Mouse (Mus musculus): Measurements from ENCODE around the gene Txnrd2.

Txnrd2 gene

DNA sequence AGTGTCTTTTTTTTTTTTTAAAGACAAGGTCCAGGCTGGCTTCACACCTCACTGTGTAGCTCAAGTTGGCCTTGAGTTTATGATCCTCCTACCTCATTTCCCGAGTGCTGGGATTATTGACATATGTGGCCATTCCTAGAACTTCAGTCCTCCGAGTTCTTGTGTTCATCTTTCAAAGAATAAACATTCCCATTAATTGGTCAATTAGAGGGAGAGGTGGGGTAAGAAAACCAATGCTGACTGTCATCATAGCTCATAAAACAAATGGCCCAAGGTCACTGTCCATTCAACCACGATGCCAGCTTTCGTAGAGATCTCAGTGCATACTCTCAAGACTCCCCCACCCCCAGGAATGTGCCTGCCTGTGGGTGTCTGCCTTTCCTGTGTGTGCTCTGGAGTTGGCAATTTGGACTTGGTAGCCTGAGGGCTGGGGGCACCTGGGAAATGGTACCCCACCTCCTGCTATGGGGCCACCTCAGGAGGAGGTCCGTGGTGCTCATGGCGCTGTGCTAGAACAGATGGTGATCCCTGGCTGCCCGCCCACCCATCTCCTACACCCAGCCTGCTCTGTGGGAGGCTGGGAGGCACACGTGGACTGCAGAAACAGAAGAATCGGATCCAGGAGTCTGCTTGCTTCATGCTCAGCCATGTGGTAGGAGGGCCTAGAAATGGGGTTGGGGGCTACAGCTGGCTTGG lies 25.4 kb downstream of the Txnrd2 start:
- in situ Hi-C loops (cut with MseI, MboI) = no loop called here

DNA sequence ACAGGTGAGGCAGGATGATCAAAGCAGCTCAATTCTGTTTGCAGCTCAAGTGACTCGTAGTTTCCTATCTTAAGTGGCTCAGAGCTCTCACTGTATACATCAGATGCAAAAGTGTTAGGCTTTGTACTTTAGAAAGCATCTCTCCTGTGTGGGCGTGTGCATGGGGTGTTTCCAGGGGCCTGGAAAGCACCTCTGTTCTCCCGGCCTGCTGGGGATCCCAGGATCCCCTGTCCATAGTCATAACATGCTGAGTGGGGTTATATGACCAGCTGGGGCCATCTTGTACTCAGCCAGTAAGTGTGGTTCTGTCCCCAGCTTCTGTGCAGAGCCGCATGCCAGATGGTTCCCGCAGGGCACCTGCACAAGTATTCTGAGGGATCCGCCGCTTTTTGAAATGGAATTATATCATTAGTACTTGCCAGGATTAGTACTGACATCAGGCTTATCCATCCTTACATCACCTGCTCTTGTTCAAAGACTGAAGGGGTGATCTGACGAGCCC lies 26.2 kb downstream of the Txnrd2 start:
- in situ Hi-C loops (cut with MseI, MboI) = no loop called here

DNA sequence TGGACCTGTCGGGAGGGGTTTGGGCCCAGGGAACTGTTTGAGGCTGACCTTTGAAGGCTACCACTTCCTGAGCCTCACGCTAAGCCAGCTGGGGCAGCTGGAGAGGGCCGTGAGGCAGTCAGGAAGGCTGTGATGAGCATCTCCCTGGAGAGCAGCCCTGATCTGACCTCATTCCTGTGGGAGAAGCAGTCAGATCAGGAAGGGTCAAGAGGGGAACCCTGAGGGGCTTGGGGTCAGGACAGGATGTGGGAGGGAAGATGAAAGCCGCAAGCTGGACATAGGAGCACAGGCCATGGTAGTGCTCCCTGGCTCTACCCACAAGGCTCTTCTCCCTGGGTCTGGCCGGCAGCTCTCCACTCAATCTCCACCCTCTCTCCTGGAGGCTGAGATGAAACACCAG lies 27.7 kb downstream of the Txnrd2 start:
- in situ Hi-C loops (cut with MseI, MboI) = no loop called here

DNA sequence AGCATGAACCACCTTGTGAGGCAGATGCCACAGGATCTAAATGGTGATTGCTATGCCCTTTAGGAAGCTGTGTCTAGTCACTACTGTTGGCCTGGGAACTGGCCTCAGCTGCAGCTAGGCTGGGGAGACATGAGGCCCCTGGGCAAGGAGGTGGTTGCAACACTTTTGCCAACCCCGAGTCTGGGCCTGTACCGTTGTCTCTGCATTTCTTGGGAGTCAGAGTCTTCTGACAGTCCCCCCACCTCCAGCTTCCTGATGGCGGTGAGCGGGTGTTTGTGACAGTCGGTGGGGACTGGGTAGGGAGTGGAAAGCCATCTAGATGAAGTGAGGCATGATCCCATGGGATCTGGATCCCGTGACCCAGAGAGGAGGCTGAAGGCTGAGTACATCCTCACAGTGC lies 29.2 kb downstream of the Txnrd2 start:
- in situ Hi-C loops (cut with MseI, MboI) = no loop called here

DNA sequence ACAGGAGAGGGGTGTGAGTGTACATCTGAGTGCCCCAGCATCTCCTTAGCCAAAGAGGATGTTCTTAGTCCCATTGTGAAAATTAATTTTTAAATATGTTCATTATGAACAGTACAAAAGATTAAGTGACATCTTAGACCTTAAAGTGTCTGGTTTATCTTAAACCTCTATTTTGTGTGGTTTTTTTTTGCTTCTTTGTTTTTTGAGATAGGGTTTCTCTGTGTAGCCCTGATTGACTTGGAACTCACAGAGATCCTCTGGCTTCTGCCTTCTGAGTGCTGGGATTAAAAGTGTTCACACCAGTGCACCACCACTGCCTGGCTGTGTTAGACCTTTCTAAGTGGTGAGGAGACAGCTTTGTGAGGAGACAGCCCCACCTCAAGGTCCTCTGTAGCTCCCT lies 32.5 kb downstream of the Txnrd2 start:
- in situ Hi-C loops (cut with MseI, MboI) = no loop called here

DNA sequence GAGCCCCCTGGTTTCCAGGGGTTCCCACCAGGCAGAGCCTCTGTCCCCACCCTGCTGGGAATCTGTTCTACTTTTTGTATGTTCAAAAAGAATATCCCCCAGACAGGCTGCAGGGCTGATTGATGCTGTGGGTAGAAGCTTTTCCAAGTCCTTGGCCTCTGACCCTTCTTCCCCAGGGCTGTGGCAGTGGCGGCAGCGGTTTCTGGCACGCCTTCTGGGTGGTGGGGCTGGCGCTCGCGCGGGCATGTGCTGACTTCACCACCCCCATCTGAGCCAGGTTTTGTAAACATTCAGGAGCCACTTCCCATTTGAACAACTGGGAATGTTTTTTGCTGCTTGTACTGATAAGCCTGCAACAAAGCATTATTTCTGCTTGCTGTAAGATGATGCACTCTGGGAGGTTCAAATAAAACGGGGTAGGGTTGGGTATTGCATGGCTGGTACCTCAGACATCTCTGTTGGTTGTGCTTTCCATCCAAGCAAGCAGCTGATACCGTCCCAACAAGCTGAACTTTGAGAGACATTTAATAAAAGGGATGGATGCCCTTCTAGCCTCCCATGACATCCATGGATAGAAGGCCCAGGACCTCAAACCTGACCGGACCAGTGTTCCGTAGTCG lies 33.3 kb downstream of the Txnrd2 start:
- in situ Hi-C loops (cut with MseI, MboI) = no loop called here

DNA sequence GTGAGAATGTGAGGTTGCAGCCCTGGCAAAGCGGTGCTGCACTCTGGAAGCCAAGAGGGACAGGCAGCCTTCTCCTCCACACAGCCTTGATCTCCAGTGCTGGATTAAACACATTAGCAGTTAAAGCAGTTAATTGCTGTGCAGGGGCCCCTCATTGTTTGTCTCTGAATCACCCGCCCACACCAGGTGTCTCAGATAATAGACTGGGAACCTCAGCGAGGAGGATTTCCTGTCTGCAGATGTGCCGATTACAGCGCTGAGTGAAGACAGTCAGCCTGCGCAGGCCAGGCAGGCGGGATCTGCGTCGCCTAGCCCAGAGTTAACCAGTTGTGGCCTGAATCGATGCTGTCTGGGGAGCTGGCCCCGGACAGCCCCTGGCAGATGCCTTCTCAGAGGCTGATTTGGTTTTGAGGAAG lies 33.8 kb downstream of the Txnrd2 start:
- in situ Hi-C loops (cut with MseI, MboI) = no loop called here

DNA sequence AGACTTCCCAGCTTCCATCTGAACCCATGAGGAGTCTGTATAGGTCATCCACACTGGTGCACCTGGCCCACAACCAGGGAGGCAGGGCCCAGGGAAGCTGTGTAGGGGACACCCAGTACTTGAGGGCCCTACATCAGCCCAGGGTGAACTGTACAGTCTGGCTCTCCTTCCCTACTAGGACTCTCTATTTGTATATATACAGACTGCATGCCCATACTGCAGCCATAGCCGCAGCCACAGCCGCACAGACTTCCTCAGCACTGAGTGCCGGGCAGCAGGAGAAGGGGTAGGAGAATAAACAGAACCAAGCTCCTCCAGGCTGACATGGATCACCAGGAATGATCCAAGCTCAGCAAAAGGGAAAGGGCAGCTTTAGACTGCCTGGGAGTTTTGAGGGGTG lies 34.6 kb downstream of the Txnrd2 start:
- in situ Hi-C loops (cut with MseI, MboI) = no loop called here

DNA sequence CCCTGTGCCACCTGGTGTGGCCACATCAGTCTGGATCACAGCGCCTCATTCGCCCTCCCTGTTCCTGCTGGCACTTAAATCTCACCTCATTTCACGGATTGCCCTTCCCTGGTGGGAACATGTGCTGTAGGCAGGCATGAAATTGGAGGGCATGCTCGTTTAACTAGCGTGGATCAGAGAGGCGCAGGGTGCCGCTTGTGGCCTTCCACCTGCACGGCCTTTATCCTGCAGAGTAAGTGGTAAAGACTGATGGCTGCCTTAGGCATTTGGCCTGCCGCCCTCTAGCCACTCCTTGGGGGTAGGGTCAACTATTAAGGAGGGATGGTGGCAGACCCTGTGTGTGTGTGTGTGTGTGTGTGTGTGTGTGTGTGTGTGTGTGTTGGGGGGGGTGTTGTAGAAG lies 35.8 kb downstream of the Txnrd2 start:
- in situ Hi-C loops (cut with MseI, MboI) = no loop called here

DNA sequence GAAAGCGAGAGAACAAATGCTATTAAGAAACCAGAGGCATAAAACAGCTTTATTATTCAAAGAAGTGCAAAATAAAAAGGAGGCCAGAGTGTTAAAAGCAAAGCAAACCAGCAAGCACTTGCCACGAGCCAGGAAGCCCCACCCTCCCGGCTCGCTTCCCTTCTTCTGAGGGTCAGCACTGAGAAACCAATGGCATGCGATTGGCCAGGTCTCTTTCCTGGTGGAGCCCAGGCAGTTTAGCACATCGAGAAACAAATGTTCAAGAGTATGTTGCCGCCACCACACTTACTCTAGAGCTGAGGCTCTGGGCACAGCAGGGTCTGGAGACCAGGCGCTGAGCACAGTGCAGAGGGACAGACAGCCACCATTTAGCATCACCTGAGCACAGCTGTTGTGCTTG lies 36.4 kb downstream of the Txnrd2 start:
- in situ Hi-C loops (cut with MseI, MboI) = no loop called here

DNA sequence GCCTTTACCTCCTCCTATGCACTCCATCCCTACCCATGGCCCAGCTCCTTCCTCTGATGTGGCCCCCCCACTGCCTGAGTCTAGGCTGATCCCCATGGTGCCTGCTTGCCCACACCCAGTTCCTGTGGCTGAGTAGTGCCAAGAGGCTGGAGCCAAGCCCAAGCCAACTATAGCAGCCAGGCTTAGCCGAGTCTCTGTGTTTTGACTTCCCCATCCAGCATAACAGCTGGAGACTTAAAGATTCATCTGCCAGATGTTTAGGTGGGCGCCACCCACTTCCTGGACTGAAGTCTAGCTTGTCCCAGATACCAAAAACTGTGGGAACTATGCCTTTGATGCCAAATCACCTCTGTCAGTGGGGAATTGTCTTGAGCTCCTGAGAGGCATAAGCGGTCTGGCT lies 38.1 kb downstream of the Txnrd2 start:
- in situ Hi-C loops (cut with MseI, MboI) = no loop called here

DNA sequence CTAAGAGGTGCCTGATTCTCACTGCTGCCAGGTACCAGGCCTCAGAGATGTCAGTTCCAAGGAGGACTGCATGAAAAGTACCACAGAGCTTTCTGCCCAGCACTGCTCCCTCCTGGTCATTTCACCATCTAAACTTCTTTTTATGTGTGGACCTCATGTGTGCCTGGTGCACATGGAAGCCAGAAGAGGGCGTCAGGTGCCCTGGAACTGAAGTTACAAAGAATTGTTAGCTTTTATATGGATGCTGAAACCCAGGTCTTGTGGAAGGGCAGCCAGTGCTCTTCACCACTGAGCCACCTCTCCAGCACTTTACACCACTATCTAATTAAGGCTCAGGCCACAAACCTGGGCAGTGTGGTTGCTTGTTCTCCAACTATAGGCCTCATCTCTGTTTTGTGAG lies 44.6 kb downstream of the Txnrd2 start:
- in situ Hi-C loops (cut with MseI, MboI) = no loop called here

DNA sequence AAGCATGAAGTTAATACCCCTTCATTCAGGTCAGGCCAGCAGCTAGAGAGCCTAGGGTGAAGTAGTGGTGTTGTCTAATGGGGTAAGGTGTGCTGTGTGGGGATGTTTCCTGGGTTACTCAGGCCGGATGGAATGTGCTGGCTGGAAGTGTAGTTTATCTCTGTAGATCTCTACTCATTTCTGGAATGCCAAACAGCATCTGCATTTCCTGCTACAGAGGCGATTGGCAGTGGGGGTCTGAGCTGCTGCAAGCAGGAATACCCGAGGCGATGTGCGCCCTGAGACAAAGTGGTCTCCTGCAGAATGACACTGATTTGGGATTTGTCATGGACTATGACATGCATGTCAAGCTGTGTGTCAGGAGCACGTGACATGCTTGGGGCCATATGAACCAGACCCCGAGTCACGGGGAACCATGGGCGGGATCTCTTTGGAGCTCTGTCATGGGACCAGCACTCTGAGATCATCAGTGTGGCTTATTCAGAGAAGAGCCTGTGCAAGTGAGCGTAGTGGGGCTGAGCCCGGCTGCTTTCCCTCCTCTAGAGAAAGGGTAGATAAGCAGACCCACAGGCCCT lies 45.3 kb downstream of the Txnrd2 start:
- in situ Hi-C loops (cut with MseI, MboI) = no loop called here

DNA sequence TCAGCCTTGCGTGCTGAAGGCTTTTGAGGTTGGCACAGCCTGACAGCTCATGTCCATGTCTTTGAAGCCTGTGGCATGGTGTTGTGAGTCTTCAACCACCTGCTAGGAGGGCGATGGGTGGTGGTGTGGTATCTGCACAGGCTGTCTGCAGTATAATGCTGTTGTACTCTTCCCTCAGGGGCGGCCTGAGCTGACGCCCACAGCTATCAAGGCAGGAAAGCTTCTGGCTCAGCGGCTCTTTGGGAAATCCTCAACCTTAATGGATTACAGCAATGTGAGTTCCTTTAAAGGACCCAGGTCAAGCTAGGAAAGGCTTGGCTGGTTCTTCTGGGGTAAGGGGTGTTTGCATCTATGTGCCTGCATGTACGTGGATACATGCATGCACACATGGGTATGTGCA lies 45.8 kb downstream of the Txnrd2 start:
- in situ Hi-C loops (cut with MseI, MboI) = no loop called here

DNA sequence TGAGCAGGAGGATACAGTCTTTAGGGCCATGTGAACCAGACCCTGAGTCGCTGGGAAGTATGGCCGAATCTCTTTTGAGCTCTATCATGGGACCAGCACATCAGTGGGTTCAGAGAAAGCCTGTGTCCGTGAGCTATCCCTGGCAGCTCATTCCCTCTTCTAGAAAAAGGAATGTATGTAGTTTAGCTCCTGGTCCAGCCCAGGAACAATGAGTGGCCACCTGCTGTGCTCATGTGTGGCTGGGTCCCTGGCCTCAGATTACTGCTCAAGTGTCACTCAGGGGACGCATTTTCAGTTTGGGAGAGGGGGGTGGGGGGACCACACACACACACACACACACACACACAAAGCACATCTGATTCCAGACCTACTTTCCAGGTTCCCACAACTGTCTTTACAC lies 46.2 kb downstream of the Txnrd2 start:
- in situ Hi-C loops (cut with MseI, MboI) = no loop called here

DNA sequence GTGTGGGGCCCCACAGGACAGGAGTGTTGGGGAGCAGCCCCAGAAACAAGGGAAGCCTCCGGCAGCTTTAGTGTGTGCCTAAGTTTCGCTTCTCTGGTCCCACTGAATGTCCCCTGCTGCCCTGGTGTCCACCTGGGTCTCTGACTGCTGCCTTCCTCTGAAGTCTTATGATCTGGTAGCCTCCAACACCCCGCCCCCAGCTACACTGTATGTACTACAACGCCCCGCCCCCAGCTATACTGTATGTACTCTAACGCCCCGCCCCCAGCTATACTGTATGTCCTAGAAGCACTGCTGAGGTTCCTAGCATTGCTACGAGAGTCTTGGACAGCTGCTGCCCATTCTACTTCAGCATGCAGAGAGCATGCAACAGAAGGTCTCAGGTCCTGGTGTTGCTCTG lies 46.8 kb downstream of the Txnrd2 start:
- in situ Hi-C loops (cut with MseI, MboI) = no loop called here

DNA sequence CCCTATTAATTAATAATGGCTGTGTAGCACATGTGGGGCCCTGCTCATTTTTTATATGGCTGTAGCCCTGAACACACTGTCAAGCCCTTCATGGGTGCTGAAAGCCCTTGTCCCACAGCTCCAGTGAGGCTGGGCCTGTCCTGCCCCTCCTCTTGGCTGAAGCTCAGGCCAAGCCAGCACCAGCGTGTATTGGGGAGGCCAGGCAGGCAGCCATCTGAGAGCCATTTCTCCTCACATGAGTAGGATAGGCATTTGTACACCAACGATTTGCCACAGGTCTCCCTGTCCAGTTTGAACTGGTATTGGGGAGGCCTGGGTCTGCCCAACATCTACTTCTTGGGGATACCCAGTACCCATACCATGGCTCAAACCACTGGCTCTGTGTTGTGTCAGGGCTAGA lies 47.8 kb downstream of the Txnrd2 start:
- in situ Hi-C loops (cut with MseI, MboI) = no loop called here

DNA sequence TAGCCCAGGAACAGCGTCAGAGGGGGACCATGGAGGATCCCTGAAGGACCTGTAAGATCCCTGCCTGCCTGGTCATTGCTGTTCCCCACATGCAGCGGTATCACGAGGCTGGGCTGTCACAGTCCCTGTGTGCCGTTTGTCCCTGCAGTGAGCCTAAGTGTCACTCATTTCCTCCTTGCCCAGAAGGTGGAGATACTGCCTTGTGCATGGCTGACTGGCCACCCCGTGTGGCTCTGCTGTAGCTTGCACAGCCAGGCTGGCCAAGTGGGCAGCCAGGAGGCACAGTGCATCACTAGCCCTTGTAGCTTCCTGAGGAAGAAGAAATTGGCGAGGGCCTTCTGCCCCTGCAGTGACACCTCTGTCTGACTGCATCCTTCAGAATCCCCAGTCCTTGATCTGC lies 51.8 kb downstream of the Txnrd2 start:
- in situ Hi-C loops (cut with MseI, MboI) = no loop called here

DNA sequence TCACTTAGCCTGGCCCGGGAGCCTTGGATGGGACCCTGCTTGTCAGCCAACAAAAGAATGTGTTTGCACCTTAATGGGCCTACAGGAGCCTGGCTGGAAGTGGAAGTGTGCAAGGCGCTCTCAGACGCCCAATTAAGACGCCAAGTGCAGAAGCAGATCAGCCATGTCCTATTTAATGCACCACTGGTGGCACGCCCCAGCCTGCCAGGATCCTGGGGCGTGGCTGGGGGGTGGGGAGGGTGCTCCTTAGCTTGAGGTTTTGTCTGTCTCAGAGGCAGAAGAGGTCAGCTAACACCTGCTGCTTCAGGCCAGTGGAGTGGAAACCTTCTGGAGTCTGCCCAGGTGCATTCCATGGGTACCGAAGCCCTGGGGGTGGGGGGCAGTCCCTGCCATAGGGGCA lies 53.5 kb downstream of the Txnrd2 start:
- in situ Hi-C loops (cut with MseI, MboI) = no loop called here

DNA sequence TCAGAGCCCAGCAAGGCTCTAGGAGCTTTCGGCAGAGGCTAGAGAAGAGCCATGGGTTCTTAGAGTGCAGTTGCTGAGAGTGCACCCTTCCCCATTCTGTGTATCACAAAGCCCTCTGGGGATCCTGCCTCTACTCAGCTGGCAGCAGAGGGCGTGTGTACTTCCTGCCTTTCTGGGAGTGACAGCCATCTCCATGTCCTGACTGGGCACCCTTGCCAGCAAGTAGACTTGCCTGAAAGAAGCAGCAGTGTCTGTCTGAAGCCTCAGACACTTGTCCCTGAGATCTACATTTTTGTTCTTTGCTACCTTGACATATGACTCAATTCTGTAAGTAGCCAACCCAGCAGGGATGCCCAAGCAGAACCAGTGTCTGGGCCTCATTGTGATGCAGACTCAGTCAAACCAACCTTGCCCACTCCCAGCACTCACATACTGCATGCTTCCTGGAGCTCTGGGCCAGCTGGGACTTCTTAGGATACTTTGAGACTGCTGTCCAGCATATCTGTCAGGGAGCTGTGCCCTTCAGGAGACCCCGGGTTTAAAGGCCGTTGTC lies 54.8 kb downstream of the Txnrd2 start:
- in situ Hi-C loops (cut with MseI, MboI) = no loop called here

DNA sequence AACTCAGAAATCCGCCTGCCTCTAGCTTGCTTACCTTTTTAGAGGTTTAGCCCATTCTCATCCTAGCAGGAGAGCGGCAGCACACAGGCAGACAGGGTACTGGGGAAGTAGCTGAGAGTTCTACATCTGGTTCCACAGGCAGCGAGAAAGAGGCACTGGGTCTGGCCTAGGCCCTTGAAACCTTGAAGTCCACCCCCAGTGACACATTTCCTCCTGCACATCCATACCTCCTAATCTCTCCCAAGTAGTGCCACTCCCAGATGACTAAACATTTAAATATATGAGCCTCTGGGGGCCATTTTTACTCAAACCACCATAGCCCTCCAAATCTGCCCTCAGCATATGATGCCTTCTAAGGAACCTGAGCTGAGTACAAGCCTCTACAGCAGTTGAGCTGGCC lies 56.2 kb downstream of the Txnrd2 start:
- in situ Hi-C loops (cut with MseI, MboI) = no loop called here

DNA sequence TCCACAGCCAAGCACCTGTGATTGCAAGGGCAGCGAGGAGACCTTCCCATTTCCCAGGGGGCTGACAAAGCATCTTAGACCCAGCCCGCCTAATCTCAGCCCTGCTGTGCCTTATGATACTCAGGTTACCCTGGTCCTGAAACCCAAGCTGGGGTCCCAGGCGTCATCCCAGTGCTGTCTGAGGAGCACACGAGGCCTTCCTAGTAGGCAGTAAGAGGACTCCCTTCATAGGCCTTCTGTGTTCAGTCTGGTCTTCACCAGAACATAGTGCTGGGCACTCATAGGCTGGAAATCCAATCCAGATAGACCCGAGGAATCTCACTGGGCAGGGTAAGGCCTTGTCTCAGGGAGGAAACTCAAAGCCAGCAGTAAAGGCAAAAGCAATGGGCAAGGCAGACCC lies 57.7 kb downstream of the Txnrd2 start:
- in situ Hi-C loops (cut with MseI, MboI) = no loop called here

DNA sequence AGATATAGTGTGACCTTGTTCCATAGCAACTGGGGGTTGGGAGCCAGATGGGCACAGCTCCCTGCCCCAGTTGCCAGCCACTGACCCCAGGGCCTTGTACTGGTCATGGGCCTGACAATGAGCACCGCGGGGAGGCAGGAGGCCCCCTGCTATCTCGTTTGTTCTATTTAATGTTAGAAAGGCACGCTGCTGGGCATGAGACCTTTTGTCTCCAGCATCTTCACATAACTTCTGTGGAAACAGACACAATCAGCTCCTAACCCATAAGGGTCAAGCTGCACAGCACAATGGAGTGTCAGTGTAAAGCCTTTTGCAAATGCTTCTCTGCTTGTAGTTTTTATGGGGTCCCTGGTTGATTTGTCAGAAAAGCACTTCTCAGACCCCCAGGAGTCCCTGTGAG lies 58.2 kb downstream of the Txnrd2 start:
- in situ Hi-C loops (cut with MseI, MboI) = no loop called here

Measured in mouse trophoblast stem cell (cell line).